Mouse (Mus musculus): ENCODE measurements around the gene Farp1.
A peak's percentile ranks its signal among the peaks of the same experiment; 100 is the strongest.

DNA sequence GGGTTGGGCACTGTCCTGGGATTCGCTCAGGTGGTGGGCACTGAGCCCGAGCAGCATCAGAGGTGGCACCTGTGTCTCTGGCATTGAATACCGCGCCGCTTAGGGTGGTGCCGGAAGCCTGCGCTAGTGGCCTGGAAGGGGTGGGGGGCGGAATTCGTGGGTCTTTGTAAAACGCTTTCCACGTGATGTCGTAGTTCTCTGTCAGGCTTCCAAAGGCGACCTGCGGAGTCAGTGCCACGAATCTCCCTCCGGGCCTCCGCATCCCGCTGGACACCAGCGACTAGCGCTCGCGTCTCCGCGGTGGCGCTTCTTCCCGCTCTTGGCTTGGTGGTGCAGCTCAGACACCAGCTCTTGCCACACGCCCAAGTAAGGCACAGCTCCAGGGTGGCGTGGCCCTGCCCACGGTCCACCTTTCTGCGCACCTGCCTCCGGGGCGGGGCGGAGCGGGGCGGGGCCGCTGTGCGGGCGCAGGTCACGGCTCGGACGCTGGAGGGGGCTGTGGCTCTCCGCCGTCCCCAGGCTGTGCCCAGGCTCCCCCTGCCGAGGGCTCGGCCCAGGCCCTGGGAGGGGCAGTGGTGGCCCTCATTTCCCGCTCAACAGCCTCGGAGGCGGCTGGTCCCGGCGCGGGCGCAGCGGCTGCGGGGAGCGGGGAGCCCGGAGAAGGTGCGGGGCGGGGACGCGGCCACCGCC, at the start of gene Farp1:
- peak; percentile 56 for TF ChIP-seq CTCF (IDR thresholded peaks at IDR 0.05; ENCODE audit: borderline replicate concordance, extremely low read depth, insufficient read depth, insufficient read length)
- peak; percentile 74 for TF ChIP-seq POLR2A (IDR thresholded peaks at IDR 0.05; ENCODE audit: borderline replicate concordance, extremely low read depth, insufficient read depth, insufficient read length, poor library complexity, severe bottlenecking)
